Mouse (Mus musculus): Measurements from ENCODE around the gene Btg1-ps2.
A peak's percentile ranks its signal among the peaks of the same experiment; 100 is the strongest.
"Not testable (repeated sequence)": the region's sequence is repeated elsewhere in the genome, so short reads cannot be mapped to it uniquely, and the experiment has no call there.

Btg1-ps2 gene

DNA sequence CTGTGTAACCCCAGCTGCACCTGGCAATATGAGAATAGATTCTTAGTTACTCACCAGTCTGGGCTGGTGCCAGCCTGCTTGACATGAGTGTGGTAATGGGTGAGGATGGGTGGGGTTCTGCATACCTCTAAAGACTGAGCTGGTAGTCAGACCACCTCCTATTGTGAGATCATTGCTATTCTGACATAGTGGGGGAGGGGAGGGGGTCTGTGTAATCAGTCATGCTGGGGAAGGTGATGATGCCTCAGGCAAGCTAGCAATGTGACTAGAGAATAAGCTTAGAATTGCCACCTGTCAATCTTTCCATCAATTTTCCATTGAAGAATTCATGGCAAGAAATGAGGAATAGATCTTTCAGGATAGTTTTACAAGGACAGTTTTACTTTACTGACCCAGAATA is at the start of gene Btg1-ps2:
Gene Btg1-ps2 (minus strand): TSS at position 101 of the 400 bp plus-strand sequence.
- not testable (repeated sequence) for DNase-seq

DNA sequence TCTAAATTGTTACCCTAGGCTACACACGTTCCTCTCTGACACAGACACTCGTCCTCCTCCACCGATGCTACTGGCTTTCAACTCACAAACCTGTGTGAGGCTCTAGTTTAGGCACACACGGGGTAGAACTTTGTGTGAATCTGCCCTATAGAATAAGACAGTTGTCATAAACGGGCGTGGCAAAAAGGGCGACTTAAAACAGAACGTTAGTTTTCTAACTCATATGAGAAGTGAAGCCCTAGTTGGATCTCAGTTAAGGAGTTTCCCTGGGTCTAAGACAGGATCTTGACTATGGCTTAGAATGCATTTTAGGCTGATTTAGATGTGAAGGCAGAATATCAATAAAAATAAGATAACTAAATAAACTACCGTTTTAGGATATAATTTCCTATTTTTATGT is 42.1 kb upstream of the Btg1-ps2 start, which contains the start of gene Rhox11:
Gene Rhox11 (minus strand): TSS at position 101 of the 400 bp plus-strand sequence.
- no peak for DNase-seq

DNA sequence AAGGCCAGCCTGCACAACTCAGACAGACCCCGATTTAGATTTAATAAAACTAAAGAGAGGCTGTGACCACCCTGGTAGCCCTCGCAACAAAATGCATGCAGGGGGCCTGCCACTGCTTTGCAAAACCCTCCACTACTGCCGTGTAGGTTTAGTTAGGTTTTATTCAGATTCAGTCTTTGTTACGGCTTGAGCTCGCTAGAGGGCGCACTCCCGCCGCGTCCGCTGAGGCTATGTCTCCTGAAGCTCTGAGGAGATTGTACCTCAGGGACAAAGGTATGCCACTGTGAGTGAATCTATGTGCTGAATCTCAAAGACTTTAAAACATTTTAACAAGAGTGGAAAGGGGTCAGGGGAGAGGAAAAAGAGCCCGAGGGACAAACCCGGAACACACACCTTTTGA is 41.3 kb upstream of the Btg1-ps2 start:
- peak; percentile 16 for DNase-seq

DNA sequence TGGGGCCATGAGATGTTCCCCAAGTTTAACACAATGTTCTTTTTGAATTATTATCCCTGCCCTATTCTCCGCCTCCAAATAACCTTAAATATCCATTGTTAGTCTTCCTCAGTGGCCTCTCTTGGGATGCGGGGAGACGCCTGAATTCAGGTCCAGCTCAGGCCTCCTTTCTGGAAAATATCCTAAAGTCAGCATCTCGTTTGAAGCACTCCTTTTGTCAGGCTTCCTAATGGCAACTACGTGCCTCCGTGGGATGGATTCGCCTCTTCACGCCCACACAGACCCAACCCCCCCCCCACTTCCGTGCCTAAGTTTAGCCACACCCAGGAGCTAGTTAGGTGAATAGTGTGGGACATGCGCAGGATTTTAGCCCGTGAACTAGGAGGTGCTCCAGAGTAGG is 23.3 kb upstream of the Btg1-ps2 start, which contains the start of gene Rhox10:
Gene Rhox10 (plus strand): TSS at position 301 of the 400 bp plus-strand sequence.
- no peak for DNase-seq

DNA sequence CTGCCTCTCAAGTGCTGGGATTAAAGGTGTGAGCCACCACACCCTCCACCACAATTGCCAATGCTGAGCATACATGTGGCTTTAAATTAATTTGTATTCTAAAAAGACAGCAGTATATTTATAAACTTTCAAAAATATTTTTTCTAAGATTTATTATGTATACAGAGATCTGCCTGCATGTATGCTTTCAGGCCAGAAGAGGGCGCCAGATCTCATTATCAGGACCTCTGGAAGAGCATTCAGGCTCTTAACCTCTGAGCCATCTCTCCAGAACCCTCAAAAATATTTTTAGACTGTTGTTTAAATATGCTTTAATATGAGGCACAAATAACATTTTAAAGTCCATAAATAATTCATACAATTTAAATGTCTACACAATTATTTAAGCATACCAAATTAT is 18.6 kb upstream of the Btg1-ps2 start:
- no peak for DNase-seq

- no peak for DNase-seq
These were observed 3.2 kb downstream of the Btg1-ps2 start for GRCm38 (mm10) chrX:38039666-38040065.

DNA sequence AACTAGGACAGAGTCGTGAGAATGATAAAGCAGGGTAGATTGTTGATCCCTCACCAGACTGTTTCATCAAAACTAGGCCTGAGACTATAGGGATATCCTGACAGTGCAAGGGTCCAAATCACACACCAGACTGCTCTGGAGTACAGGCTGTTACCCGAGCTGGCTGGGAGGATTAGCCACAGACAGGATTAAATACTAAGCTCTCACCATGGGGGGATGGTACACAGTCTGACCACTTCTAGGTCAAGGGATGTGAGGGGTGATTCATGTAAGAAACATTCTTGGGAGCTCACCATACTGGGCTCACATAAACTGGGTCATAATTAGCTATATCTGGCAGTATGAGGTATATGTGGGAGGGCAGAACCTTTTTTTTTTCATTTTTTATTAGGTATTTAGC is 9.1 kb downstream of the Btg1-ps2 start:
- no peak for DNase-seq

GRCm38 (mm10) chrX:38018597-38018996 is 24.3 kb downstream of the Btg1-ps2 start, which contains the start of gene Btg1-ps1:
Gene Btg1-ps1, minus strand, starts transcription at chrX:38018815.
- not testable (repeated sequence) for DNase-seq

DNA sequence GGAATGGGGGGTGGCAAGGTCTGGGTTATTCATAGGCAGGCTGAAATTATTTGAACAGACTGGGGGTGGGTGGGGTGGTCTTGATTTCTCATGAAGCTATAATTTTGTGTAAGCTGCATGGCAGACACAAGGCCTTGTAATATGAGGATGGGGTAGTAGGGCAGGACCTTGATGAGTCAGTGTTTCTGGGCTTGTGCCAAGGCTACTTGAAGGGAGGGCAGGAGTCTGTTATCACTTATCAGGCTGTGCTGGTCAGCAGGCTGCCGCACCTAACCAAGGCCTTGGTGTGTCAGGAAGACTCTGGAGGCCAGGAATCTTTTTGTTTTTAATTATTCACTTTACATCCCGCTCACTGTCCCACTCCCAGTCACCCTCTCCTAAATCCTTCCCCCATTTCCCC is 34.2 kb downstream of the Btg1-ps2 start:
- DNase-seq, result no peak
